Mouse (Mus musculus): ENCODE data around the gene Klhl21. TPM values are rescaled to one million over a fixed set of nuclear protein-coding genes. Genes with fewer than 3 reads are reported as not detected.

The Klhl21 gene
- 10 to 100 TPM; 14.4 to 18.0 TPM for total RNA-seq (2021)

DNA sequence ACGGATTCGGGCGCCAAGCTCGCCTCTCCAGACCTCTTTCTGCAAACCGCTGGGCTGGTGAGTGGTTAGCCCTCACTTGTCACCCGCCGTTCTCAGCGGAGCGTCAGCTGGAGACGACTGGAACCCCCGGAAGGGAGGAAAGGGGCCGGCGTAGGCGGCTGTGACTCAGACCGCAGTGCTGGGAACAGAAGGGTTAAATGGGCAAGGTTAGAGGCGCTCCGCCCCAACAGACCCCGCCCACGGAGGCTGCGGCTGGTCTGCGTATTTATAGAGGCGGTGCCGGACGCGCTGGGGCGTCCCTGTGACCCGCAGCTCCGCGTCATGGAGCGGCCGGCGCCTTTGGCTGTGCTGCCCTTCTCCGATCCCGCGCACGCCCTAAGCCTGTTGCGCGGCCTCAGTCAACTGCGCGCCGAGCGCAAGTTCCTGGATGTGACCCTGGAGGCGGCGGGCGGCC, at the start of gene Klhl21:
Gene Klhl21, plus strand, starts transcription at position 182 of the 454 bp plus-strand sequence.
- peak; percentile 91 to 92 for DNase-seq (ENCODE audit: low spot score in 2 of 2)
- intact Hi-C loops (cut with DNase I): loop anchor here (1.0 to 2.0 kb wide), 2 partner anchors 12 to 78 kb away; partner anchors contain the start of gene Phf13

DNA sequence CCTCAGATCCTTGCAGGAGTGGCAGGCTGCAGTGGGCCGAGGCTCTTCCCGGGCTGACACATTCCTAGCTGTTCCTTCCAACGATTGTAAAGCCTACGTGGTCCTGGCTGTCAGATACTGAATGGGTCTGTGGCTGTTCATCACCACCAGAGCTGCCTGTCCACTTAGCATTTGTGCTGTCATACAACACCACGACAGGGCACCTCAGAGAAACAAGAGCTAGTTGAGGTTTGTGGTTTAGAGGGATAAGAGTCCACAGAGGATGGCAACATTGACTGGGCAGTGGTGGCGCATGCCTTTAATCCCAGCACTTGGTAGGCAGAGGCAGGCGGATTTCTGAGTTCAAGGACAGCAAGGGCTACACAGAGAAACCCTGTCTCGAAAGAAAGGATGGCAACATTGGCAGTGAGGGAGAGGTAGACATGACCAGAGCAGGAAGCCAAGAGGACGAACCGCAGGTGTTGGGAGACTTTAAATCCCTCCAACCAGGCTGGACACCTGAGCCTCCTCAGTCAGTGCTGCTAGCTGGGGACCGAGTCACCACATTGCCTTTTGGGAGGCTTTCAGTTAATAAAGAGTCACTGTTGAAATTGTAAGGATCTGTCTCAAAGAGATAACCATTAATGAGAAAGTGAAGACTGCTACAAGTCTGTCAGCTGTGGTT, 48.6 kb upstream of the Klhl21 start:
- DNase-seq (ENCODE audit: low spot score in 2 of 2): no peak
- intact Hi-C loops (cut with DNase I): no loop called here

DNA sequence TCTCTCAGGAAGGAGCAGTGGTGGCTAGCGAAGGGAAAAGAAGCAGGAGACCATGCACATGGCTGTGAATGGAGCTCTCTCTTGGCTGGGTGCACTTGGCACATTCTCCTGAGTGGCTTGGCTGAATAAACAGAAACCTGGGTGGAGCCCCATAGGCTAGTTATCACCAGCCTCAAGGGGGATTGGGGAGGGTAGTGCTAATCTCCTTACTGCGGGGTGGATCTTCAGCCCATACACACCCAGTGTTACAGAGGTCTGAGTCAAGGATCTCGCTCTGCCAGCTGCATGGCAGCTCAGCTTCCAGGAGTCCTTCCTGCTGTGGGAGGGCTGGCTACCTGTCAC, 48.1 kb upstream of the Klhl21 start:
- no peak for DNase-seq (ENCODE audit: low spot score in 2 of 2)
- intact Hi-C loops (cut with DNase I): no loop called here

DNA sequence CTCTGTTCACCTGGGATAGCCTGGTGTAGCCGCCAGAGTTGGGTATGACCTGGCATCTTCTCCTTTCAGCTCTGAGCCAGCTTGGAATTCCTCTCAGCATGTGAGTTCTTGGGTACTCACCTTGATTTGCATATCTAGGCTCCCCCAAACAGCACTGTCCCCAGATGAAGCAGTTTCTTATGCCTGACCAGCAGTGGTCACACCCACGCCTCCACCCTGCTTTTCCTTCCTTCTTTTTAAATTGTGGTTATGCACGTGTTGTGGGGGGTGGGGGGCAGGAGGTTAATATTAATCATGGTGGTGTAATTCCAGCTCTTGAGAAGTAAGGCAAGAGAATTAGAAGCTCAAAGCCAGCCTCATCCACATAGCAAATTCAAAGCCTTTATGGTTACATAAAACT, 45.8 kb upstream of the Klhl21 start:
- intact Hi-C loops (cut with DNase I): no loop called here
- DNase-seq (ENCODE audit: low spot score in 2 of 2): no peak

DNA sequence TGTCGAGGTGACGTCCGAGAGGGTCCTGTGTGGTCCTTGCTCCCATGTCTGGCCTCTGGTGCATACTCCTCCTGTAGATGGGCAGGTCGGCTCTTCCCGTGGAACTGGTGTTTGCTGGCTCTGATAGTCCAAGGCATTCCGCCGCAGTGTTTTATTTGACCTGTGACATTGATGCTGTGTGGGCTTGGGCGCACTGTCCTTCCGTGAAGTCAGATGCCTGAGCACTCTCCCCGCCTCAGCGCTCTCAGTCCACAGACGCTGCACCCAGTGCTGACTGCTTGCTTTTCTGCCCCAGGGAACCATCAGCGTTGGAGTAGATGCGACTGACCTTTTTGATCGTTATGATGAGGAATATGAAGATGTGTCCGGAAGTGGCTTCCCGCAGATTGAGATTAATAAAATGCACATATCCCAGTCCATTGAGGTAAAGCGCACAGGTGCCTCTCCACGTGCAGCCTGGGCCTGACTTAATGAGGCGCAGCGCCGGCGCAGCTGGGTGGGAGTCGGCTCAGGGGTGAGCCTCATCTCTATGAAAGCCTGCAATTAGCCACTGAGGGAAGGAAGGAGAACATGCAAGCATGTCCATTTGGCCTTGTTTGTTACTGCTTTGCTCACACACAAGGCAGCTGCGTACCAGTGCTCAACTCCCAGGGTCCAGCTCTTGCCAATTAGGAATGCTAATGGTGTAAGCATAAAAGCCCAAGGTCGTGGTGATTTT, 40.2 kb upstream of the Klhl21 start:
- DNase-seq (ENCODE audit: low spot score in 2 of 2): no peak
- intact Hi-C loops (cut with DNase I): no loop called here

DNA sequence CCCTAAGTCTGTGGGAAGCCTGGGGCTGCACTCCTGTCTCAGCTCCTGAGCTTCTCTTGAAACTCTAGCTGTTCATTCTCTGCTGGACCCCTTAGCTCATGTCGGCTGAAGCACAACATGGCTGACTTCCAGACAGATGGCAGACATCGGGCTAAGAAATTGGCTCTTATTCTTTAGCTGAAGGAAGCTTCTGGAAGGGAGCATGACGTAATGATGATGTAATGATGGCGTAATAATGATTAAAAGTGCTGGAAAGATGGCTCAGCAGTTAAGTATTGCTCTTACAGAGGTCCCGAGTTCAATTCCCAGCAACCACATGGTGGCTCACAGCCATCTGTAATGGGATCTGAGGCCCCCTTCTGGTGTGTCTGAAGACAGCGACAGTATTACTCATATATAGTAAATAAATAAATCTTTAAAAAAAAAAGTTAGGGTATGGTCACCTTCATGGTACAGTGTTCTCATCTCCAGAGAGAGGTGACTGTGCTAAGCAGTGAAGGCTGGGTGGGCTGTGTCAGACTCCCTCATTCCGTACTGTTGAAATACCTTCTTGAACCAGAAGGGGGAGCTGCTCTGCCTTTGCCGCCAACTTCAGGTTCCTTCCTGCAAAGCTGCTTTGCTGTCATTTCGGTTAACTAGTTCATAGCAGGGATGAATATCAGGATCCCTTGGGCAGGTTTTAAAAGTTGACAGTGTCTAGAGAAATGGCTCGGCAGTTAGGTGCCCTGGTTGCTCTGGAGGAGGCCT, 36.2 kb upstream of the Klhl21 start:
- DNase-seq (ENCODE audit: low spot score in 2 of 2): no peak

DNA sequence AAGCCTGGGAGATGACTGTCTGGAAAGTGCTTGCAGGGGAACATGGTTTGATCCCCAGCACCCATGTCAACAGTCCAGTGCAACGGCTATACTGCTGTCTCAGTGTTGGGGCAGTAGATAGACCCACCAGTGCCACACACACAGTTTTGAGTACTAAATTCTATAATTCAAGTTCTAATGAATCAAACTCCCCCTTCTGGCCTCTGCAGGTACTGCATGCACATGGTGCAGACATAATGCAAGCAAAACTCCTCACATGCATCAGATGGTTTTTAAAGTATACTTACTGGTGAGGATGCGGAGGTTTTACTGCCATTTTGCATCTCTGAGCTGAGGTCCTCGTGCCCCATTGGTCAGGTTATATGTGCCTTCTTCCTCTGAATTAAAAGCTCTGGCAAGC, 33.2 kb upstream of the Klhl21 start:
- DNase-seq (ENCODE audit: low spot score in 2 of 2): no peak
- intact Hi-C loops (cut with DNase I): loop anchor here (5.0 kb wide), 1 partner anchor 122 kb away; no protein-coding TSS in a partner anchor

More for the DNA sequence above, 36.2 kb upstream of the Klhl21 start:
- intact Hi-C loops (cut with DNase I): no loop called here

DNA sequence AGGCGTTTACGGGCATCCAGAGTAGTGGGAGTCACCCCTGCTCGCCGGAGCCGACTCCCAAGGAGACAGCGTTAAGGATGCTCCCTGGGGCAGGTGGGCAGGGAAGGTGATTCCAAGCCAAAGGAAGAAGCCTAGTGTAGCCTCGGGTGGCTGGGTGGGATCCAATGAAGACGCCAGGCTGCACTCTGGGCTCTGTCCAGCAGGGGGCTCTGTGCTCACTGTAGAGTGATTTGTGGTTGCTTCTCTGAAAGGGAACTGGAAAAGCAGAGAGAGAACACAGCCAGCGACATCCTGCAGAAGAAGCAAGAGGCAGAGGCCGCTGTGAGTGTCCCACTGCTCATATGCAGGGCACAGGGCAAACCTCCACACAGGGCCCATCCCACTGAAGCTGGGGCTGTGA, 30.9 kb upstream of the Klhl21 start:
- intact Hi-C loops (cut with DNase I): loop anchor here (5.0 kb wide), 1 partner anchor 120 kb away; no protein-coding TSS in a partner anchor
- DNase-seq (ENCODE audit: low spot score in 2 of 2): peak; percentile 82 to 87

DNA sequence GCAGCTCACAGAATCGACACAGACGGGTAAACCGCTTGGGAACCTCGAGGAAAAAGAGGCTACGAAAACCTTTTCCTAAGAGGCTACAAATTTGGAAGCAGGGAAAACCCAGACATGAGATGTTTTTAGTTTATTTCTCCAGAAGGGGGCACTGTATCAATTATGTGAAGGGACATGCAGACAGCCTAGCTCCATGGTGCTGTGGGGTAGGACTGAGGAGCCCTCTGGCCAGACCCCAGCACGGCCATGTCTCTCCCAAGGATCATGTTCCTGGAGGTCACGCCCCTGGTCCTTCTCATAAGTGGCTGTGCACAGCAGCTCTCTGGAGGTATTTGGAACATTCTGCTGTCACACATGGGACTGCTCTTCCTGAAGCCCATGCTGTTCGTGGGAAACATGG, 27.9 kb upstream of the Klhl21 start:
- DNase-seq (ENCODE audit: low spot score in 2 of 2): no peak
- intact Hi-C loops (cut with DNase I): loop anchor here (2.0 kb wide), 1 partner anchor 50 kb away; no protein-coding TSS in a partner anchor

DNA sequence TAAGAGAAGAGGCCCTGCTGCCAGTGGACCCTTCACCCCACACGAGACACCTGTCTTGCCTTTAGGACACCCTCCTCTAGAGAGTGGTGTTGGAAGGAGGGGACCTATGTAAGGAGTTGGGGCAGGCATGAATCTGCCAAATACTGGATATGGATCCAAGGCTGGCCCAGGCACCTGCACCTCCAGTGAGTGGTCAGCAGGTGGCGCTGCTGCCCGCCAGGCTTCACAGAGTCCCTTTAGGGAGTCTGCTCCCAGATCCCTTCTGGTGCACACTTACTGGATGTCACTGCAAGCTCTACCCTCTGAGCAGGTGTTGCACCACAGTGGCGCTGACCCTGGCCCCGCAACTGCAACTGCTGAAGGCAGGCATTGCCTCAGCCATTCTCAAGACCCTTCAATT, 27.2 kb upstream of the Klhl21 start:
- intact Hi-C loops (cut with DNase I): loop anchor here (2.0 kb wide), 1 partner anchor 49 kb away; no protein-coding TSS in a partner anchor
- peak; percentile 77 to 78 for DNase-seq (ENCODE audit: low spot score in 2 of 2)

DNA sequence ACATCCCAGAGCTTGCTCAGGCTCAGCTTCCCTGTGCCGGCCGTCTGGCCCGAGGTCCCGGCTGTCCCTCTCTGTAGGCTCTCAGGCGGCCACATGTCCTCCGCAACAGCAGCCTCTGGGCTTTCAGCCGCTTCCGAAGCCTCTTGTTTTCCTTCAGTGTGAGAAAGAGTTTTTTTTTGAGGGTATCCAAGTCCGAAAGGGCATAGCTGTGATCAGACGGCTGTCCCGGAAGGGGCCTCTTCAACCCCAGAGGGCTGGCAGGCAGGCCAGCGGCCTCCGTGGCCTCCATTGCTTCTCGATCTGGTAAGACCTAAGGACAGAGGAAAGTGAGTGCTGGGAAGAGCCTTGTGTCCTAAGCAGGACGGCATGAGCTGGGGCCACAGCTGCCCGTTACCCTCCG, 25.6 kb upstream of the Klhl21 start:
- intact Hi-C loops (cut with DNase I): no loop called here
- no peak for DNase-seq (ENCODE audit: low spot score in 2 of 2)

DNA sequence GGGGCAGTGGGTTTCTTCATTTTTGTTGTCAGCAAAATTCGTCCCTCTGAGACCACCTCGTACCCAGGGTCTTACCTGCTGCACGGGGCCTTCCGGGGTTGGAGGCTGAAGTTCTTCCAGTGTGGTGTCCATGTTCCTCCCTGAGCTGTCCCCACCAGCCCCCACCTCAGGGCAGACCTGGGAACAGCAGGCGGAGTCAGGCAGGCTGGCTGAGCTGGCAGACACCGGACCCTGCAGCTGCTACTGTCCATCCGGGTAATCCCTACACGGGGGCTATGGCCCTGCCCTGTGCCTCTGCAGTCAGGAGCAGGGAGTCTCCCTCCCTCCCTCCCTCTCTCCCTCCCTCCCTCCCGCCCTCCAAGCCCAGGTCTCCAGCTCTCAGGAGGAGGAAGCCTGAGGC, 25.0 kb upstream of the Klhl21 start:
- DNase-seq (ENCODE audit: low spot score in 2 of 2): no peak
- intact Hi-C loops (cut with DNase I): no loop called here

DNA sequence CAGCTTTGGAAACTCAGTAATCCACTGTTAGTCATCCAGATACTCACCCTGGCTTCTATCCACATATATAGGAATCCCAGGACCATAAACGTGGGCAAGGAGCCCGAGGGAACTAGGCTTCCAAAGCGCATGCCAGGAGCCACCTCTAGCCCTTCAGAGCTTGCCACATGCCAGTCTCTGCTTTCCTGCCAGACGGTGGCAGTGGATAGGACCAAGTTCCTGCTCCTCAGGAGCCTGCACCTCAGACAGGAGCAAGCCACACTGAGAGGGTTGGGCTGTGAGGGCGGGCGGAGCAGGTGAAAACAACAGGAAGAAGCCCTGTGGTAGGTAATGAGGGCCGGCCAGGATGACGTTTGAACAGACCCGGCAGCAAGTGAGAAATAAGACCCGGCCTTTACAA, 22.7 kb upstream of the Klhl21 start:
- no peak for DNase-seq (ENCODE audit: low spot score in 2 of 2)
- intact Hi-C loops (cut with DNase I): no loop called here

DNA sequence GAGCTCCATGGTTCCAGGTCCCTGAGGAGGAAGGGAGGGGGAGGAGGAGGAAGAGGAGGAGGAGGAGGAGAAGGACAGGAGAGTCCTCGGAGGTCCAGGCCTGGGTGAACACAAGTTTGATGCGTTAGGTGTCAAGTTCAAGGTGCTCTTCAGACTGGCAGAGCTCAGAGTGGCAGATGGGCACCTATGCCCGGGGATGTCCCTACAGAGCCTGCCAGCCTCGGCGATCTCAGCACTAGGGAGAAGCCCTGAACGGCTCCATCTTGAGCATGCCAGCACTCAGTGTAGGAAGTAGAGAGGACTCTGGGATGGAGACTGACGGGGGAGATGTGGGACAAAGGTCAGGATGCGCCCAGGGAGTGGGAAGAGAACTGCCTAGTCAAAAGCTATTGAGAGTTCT, 22.0 kb upstream of the Klhl21 start:
- no peak for DNase-seq (ENCODE audit: low spot score in 2 of 2)
- intact Hi-C loops (cut with DNase I): no loop called here

DNA sequence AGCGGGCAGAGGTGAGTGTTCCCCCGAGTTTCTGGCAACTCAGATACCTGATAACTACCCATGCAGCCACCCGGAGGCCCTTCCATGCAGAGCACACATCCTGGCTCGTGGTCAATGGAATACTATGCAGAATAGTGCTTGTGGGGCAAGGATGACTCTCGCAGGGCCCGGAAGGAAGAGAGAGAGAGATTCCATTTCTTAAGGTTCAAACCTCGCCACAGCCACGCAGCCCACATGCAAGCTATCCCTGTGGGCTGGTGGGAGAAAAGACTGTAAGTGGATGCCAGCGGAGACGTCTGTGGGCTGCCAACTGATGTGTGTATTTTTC, 20.6 kb upstream of the Klhl21 start:
- DNase-seq (ENCODE audit: low spot score in 2 of 2): no peak
- intact Hi-C loops (cut with DNase I): no loop called here

DNA sequence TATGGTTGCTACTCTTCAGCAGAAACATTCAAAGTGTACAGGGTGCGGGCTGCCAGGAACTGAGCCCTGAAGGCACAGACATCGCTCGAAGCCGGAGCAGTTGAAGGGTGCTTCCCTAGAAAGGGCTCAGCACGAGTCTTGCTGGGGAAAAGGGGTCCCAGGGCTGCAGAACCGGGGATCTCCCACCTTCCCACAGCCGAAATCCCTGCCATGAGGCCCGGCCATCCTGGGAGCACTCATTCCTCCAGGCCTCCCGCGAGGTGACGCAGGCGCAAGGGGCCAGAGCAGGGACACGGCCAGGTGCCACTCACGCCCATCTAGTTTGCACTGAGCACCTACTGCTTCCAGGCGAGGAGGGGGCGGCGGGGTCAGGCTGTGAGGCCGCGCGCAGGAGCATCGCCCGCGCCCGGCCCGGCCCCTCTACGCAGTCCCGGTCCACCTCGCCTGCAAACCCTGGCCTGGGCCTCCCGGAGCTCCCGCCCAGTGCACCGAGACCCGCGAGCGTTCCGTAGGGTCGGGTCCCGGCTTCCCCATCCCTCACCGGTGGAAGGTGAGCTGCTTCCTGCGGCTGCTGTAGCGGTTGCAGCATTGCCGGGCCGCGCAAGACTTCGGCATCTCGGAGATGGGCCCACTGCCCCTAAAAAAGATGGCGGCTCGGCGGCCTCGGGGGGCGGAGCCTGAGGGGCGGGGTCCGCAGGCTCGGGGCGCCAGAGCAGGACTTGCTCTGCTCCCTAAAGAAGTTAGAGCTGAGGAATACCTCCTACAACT, 20.1 kb upstream of the Klhl21 start, which contains the start of gene Thap3:
Gene Thap3, minus strand, starts transcription at position 656 of the 768 bp plus-strand sequence.
- intact Hi-C loops (cut with DNase I): no loop called here
- DNase-seq (ENCODE audit: low spot score in 2 of 2): peak; percentile 82 to 85

DNA sequence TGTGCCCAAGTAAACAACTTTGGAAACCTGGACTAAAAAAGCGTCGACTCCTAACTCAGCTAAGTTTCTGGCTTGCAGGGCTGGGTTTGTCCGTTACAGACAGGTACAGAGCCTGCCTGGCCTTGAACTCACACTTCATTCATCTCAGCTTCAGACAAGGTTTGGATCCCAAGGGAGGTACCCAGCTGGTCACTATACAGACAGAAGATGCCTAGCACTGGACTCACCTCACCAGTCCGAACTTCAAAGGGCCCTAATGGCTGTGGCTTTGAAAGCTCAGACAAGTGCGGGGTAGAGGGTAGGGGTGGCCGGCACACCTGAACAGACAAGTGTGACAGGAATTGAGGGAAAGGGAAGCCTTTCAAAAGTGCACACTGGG, 19.5 kb upstream of the Klhl21 start:
- no peak for DNase-seq (ENCODE audit: low spot score in 2 of 2)
- intact Hi-C loops (cut with DNase I): no loop called here

DNA sequence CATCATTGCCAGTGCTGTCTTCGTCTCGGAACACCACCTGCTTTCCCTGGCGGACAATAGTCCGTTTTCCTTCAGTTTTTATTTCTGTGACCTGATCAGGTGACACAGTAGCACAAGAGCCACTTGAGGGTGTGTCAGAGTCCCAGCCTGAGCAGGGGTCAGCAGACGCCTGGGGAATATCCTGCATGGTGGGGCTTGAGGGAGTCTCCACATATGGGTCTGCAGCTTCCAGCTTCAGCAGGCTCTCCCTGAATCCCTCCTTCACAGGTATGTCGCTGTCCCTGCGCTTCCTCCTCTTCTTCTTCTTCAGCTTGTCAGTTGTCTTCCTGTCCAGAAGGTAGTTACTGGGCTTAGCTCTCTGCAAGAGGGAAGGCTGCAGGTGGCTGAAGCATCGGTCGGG, 16.5 kb upstream of the Klhl21 start:
- DNase-seq (ENCODE audit: low spot score in 2 of 2): no peak
- intact Hi-C loops (cut with DNase I): no loop called here

DNA sequence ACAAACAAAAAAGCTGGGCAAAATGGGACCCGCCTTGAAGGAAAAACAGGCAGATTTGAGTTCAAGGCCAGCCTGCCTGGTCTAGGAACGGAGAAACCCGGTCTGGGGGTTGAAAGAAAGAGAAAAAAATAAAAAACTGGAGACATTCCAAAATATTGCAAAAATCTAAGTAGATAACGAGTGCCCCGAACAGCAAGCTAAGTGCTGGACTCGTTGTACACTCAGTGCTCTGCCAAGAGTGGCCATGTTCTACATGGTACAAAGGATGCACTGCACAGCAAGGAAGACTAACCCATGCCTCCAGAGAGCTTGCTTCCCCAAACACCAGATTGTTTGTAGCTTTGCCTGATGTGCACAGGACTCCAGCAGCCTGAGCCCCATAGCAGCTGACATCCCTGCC, 15.6 kb upstream of the Klhl21 start:
- no peak for DNase-seq (ENCODE audit: low spot score in 2 of 2)
- intact Hi-C loops (cut with DNase I): no loop called here
